Mouse (Mus musculus) embryonic facial prominence, embryonic 11.5 days (tissue): ENCODE data around the gene Mpv17. TPM values are rescaled to one million over a fixed set of nuclear protein-coding genes. Genes with fewer than 3 reads are reported as not detected.

Source experiments
- ATAC-seq: fragments of 200-750 bp; cut with Nextera tagmentation; replicated peaks from 2 replicates; pipeline ENCODE4 v1.8.0; 2017; ENCODE audit warnings: low read depth; ENCODE audit not compliant: insufficient number of reproducible peaks, low FRiP score, low TSS enrichment
- DNase-seq: peaks from one replicate; pipeline ENCODE4 v3.0.0-alpha.2; 2015; ENCODE audit warnings: low spot score
- H3K27ac ChIP-seq: fragments of 300-500 bp; sonication (generic); replicated peaks from 2 replicates; pipeline ENCODE4 v1.5.1; 2014; ENCODE audit warnings: mild to moderate bottlenecking, low read depth, low read length, control low read depth
- H3K27me3 ChIP-seq: fragments of 300-500 bp; sonication (generic); 2 replicates; pipeline ENCODE4 v1.6.1; 2014; ENCODE audit warnings: mild to moderate bottlenecking, low read length, moderate library complexity, mixed read lengths; ENCODE audit not compliant: control insufficient read depth, insufficient read depth
- H3K36me3 ChIP-seq: fragments of 300-500 bp; sonication (generic); replicated peaks from 2 replicates; pipeline ENCODE4 v1.6.1; 2014; ENCODE audit warnings: low read depth, mild to moderate bottlenecking, low read length, moderate library complexity, mixed read lengths; ENCODE audit not compliant: control insufficient read depth, insufficient read depth
- H3K4me1 ChIP-seq: fragments of 300-500 bp; sonication (generic); 2 replicates; pipeline ENCODE4 v1.6.1; 2014; ENCODE audit warnings: low read length, mixed read lengths; ENCODE audit not compliant: control insufficient read depth, insufficient read depth
- H3K4me2 ChIP-seq: fragments of 300-500 bp; sonication (generic); 2 replicates; pipeline ENCODE4 v1.6.1; 2014; ENCODE audit warnings: low read depth, mild to moderate bottlenecking, control low read depth, low read length, moderate library complexity
- H3K4me3 ChIP-seq: fragments of 300-500 bp; sonication (generic); 2 replicates; pipeline ENCODE4 v1.5.1; 2014; ENCODE audit warnings: low read depth, low read length, control low read depth
- H3K9ac ChIP-seq: fragments of 300-500 bp; sonication (generic); replicated peaks from 2 replicates; pipeline ENCODE4 v1.6.1; 2014; ENCODE audit warnings: mild to moderate bottlenecking, control low read depth, low read length
- H3K9me3 ChIP-seq: fragments of 300-500 bp; sonication (generic); replicated peaks from 2 replicates; pipeline ENCODE4 v1.6.1; 2016; ENCODE audit warnings: mild to moderate bottlenecking, low read length, inconsistent platforms, mixed read lengths; ENCODE audit not compliant: control insufficient read depth
- WGBS: fragments of 180-500 bp; shearing (Covaris S2); extraction: QIAGEN DNeasy Blood & Tissue Kit; methylation state at CpG from one replicate; pipeline ENCODE4 v1.1.7; 2014; 5-methylcytosine and 5-hydroxymethylcytosine counted together
- polyA plus RNA-seq: library from polyadenylated mRNA; unstranded; fragments of >200 nt; fragmentation: Nextera tagmentation; extraction: Ambion mirVana; gene quantifications from 2 replicates; pipeline ENCODE4 v1.2.1, GENCODE M21; 2014

Mpv17 gene
- polyA plus RNA-seq, 1 experiment from 2014 or later = 50.8 TPM

DNA sequence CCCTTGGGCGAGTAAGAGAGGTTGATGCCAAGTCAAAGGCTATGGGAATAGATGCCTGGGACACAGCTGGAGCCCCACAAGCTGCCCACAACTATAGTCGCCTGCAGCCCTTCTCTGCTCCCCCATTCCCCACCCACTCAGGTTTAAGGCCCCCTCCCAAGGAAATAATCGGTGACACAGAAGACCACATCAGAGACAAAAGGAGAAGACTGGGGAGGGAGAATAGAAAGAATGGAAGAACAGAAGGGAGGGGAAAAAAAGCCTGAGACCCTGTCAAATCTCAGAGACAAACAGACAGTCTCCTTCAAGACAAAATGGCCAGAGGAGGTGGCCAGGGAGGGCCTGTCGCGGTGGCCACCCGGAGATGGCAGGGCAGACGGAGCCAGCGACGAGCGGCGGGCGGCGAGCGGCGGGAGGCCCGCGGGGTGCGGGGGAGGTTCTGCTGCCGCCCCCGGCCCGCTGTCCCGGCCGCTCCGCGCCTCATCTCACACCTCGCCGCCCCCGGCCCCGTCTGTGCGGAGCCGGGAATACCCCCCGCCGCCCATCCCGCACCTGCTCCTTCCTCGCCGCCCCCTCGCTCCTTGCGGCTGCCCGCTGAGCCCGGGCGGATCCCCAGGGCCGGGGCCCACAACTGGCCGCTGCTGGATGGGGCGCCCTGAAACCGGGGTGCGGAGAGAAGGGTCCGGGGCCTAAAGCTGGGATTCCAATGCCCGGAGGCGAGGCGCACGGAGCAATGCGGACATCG, 61.6 kb downstream of the Mpv17 start:
- Histone ChIP-seq H3K9me3 (no peaks in the 10 kb centered on the region), H3K4me2 (peak overlapping the region; percentile 55), H3K9ac (no peak overlapping the region; the same call in 1 of the 2 replicates), H3K27ac (no peak overlapping the region), H3K4me1 (peaks cover 4% of the 10 kb centered on the region), H3K27me3 (peaks cover 81% of the 10 kb centered on the region), H3K36me3 (no peaks in the 10 kb centered on the region), H3K4me3 (peak overlapping the region; percentile 36)
- WGBS = 2% methylated on average over 39 of the region's 53 CpGs
- ATAC-seq (no peak), DNase-seq (no peak)

Other genes starting within 250 kb of the Mpv17 start
- 347 and 379 TPM in 2 replicates for gene Ost4, start 246.5 kb downstream of the Mpv17 start, polyA plus RNA-seq
- 79.7 and 95.4 TPM in 2 replicates for gene Emilin1, start 240.8 kb downstream of the Mpv17 start, polyA plus RNA-seq
- gene Khk, start 232.8 kb downstream of the Mpv17 start, polyA plus RNA-seq = 9.2 and 9.9 TPM in 2 replicates
- gene Cgref1, start 208.7 kb downstream of the Mpv17 start, polyA plus RNA-seq = 3.7 and 4.4 TPM in 2 replicates
- gene Preb, start 193.9 kb downstream of the Mpv17 start, polyA plus RNA-seq = 88.2 and 95.1 TPM in 2 replicates
- not detected in 2 replicates for gene Tcf23, start 185.6 kb downstream of the Mpv17 start, polyA plus RNA-seq
- gene Atraid, start 105.9 kb downstream of the Mpv17 start, polyA plus RNA-seq = 88.2 and 105 TPM in 2 replicates
- 6.6 and 6.7 TPM in 2 replicates for gene Slc5a6, start 105.3 kb downstream of the Mpv17 start, polyA plus RNA-seq
- gene Cad, start 99.5 kb downstream of the Mpv17 start, polyA plus RNA-seq = 21.3 and 23.5 TPM in 2 replicates
- gene Dnajc5g, start 48.0 kb downstream of the Mpv17 start, polyA plus RNA-seq = not detected in 2 replicates
- 0.46 and 0.59 TPM in 2 replicates for gene Slc30a3, start 46.0 kb downstream of the Mpv17 start, polyA plus RNA-seq
- gene Trim54, start 37.5 kb downstream of the Mpv17 start, polyA plus RNA-seq = not detected in 2 replicates
- not detected in 2 replicates for gene Ucn, start 15.4 kb downstream of the Mpv17 start, polyA plus RNA-seq
- 1.2 and 1.3 TPM in 2 replicates for gene Gm29609, start 25.7 kb upstream of the Mpv17 start, polyA plus RNA-seq
- 66.6 and 66.8 TPM in 2 replicates for gene Gtf3c2, start 25.9 kb upstream of the Mpv17 start, polyA plus RNA-seq
- 150 and 158 TPM in 2 replicates for gene Snx17, start 39.0 kb upstream of the Mpv17 start, polyA plus RNA-seq
- 68.2 and 81.7 TPM in 2 replicates for gene Eif2b4, start 39.2 kb upstream of the Mpv17 start, polyA plus RNA-seq
- 4.0 and 5.0 TPM in 2 replicates for gene Zfp513, start 48.1 kb upstream of the Mpv17 start, polyA plus RNA-seq
- 142 and 147 TPM in 2 replicates for gene Ppm1g, start 66.4 kb upstream of the Mpv17 start, polyA plus RNA-seq
- gene Nrbp1, start 86.6 kb upstream of the Mpv17 start, polyA plus RNA-seq = 138 and 140 TPM in 2 replicates
- gene Gm9970, start 87.0 kb upstream of the Mpv17 start, polyA plus RNA-seq = 0.57 and 0.58 TPM in 2 replicates
- 12.4 and 14.6 TPM in 2 replicates for gene Krtcap3, start 97.4 kb upstream of the Mpv17 start, polyA plus RNA-seq
- gene Ift172, start 136.9 kb upstream of the Mpv17 start, polyA plus RNA-seq = 31.2 and 38.6 TPM in 2 replicates
- 58.2 and 67.5 TPM in 2 replicates for gene Fndc4, start 141.8 kb upstream of the Mpv17 start, polyA plus RNA-seq
- gene Gckr, start 143.2 kb upstream of the Mpv17 start, polyA plus RNA-seq = 0.48 and 0.49 TPM in 2 replicates